Mouse (Mus musculus): Measurements from ENCODE around the gene Pop5.
A peak's percentile ranks its signal among the peaks of the same experiment; 100 is the strongest.

Pop5 gene

DNA sequence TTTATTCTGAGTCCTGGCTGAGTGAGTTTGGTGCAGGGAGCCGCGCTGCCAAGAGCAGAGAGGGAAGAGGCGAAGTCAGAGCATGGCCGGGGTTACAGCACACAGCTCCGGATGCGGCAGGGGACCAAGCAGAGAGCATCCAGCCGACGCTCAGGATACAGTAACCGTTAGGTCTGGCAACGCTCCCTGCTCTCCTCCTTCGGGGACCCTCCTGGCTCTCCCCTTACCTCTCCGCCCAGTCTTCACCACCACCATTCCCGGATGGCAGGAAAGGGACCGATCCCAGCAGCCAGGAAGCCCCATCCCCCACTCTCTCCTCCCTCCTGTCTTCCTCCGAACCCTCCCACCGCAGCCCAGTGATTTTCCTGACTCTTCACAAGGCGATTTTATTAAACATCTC lies 20.8 kb upstream of the Pop5 start:
- no peak for DNase-seq (ENCODE audit: low spot score in 2 of 2)

DNA sequence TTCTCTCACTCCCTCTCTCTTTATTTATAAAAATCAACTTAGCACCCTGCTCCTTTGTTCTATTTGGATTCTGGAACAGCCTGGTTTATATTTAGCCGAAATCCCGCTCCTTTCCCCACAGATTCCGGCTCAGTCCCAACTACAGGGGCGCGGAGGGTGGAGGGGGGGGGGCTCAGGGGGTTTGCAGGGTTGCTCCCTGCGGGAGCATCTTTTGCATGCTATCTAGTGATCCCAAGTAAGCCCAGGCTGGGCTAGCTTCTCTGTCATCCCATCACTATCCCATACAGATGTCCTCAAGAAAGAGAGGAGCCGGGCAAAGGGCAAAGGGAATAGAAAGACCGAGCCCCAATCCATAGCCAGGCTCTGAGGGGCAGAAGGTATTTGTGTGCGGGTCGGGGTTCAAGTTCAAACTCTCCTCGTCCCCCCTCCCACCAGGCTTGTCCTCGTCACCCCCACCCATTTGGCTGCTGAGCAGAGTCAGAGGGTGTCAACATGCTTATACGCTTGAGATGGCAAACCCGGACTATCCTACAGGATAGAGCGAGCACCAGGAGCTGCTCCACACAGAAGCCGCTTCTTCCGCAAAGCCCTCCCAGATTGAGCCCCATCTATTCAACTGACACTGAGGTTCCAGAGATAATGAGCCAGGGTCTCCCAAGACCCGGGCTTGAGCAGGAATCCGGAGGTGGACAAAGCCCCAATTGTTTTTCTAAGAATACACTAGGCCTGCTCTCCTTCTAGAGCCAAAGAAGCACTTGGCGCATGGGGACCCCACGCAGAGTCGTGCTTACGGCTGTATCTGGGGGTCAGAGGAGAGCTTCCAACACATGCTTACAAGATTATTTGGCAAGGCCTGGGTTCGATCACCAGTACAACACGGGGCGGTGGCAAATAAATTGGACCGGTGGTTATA lies 20.1 kb upstream of the Pop5 start:
- DNase-seq (ENCODE audit: low spot score in 2 of 2): no peak

DNA sequence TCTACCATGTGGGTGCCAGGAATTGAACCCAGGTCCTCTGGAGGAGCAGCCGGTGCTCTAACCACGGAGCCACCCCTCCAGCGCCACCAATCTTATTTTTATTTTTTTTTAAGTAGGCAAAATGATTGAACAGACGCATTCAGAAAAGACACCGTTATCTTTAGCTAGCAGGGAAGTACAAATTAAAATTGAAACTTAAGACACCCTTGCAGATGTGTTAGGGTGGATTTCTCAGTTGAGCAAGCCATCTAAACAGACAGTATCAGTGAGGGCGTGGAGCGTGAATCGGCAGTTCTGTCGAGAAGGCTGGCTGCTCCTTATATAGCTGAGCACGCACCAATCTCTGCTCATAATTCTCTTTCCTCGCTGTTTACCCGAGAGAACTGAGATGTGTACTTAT lies 17.6 kb upstream of the Pop5 start:
- DNase-seq (ENCODE audit: low spot score in 2 of 2): no peak

DNA sequence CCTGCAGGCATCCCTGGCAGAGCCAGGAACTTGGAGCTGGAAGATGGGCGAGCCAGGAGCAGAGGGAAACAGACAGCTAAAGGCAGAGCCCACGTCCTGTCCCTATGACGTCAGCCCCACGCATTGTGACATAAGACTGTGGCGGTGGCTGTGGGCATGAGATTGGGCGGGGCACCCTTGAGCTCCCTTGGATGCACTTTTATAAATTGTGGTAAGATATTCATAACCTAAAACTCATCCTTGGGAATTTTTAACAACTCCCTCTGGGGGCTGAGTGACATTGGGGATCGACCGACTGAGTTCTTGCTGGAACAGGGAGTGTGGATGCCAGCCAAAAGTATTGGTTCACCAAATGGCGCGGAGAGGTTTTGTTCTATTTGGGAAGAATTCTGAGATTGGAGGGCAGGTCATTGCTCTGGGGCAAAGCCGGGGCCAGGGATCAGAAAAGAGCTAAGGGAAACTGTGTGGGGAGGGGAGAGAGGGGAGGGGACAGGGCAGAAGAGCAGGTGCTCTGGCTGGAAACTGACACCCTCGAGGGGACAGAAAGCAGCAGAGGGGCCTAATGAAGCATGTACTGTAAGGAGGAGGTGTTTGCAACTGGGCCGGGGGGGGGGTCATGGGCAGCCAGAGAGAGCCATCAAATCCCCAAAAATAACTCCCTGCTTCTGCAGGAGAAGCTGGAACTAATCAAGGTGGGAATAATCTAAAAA lies 14.6 kb upstream of the Pop5 start:
- no peak for DNase-seq (ENCODE audit: low spot score in 2 of 2)

DNA sequence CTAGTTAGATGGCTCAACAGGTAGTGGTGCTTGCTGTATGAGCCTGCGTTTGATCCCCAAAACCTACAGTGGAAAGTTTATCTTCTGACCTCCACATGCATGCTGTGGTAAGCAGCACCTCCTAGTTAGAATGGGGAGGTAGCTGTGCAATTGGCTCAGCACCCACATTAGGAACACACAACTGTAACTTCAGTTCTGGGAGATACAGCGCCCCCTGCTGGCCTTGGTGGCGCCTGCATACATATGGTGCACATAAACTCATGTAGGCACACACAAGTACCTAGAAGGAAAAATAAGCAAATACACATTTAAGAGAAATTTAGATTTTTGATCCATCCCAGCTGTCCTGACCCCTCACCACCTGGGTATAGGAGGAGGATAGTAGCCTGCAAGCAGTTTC lies 13.2 kb upstream of the Pop5 start:
- DNase-seq (ENCODE audit: low spot score in 2 of 2): no peak

DNA sequence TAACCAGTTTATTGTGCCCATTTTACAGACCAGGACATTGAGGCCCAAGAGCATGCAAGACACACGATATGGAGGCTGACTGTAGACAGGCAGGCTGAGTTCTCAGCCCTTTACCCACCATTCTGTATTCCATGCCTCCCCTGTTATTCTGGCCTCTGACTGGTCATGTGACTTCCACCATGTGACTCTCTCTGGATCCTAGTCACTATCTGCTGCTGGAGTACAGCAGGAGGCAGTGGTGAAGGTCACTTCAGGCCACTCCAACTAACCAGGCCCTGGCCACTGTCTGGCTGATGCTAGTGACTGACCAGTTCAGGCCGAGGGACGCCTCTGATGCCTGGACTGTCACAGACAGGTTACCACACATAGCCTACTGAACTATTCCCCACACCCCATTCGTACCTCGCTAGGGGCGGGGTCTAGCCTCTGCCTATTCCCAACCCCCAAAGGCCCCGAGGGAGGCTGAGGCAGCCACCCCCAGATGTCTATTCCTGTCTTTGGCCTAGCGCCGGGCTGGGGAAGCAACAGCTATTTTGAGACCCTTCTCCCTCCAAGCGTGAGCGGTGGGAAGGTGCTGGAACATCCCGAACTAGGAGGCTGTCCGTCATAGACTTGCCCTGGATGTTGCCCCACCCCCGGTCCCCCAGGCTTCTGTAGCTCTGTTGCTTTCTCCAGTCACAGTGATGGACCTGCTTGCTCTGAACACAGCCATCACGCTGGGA lies 4.6 kb upstream of the Pop5 start:
- no peak for DNase-seq (ENCODE audit: low spot score in 2 of 2)

DNA sequence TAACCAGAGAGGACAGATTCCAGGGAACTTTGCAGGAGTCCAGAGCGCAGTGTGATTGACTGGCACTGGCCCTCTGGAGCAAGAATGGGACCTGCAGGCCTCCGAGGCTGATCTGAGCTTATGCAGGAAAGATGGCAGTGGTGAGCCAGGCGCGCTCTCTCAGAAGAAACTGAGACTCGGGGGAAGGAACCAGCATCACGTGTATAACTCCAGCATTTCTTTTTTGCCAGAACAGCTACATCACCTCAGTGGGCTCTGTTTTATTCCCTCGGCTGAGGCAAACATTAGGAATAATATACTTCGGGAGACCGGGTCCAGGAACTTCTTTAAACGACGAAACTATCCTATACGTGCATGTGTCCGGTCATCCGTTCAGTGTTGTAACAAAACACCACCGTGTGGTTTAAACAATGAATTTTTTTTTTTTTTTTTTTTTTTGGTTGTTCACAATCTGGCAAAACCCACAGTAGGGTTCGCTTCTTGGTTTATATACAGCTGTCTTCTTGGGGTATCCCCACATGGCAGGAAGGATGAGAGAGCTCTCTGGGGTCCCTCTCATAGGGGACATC lies 4.0 kb upstream of the Pop5 start:
- DNase-seq (ENCODE audit: low spot score in 2 of 2): no peak

DNA sequence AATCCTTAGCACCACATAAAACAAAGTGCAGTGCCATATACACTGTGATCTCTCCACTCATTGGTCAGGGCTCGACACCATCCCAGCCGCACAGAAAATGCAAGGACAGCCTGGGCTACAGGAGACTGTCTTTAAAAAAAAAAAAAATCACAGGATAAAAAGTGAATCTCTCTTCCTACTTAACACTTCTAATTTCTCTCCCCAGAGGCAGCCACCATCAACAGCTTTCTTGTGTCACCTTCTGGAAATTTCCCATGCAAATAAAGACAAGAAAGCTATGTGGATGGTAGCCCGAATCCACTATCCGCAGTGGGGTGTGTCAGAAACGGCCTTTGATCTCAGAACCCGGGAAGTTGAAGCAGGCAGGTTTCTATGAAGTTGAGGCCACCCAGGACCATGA lies 3.1 kb upstream of the Pop5 start:
- DNase-seq (ENCODE audit: low spot score in 2 of 2): no peak

DNA sequence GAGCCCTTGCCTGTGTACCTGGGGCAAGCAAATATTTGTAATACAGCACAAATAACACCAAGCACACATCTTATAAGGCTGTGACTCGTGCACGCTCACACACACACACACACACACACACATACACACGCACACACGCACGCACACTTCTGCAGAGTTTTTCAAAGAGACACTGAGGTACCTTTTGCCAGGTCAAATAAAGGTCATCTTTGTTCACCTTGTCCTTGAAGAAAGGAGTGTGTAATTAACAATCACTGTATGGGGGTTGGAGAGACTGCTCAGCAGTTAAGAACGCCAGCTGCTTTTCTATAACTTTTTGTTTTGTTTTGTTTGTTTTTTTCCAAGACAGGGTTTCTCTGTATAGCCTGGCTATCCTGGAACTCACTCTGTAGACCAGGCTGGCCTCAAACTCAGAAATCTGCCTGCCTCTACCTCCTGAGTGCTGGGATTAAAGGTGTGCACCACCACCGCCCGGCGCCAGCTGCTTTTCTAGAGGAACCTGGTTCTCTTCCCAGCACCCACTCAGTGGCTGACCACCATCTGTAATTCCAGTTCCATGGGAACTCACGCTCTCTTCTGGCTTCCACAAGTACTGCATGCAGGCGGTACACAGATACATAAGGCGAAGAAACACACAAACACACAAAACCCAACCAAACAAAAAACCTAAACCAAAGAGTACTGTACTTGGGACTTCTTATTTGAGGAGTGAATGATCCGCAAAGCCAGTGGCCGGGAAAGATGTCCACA lies 2.4 kb upstream of the Pop5 start:
- DNase-seq (ENCODE audit: low spot score in 2 of 2): no peak

DNA sequence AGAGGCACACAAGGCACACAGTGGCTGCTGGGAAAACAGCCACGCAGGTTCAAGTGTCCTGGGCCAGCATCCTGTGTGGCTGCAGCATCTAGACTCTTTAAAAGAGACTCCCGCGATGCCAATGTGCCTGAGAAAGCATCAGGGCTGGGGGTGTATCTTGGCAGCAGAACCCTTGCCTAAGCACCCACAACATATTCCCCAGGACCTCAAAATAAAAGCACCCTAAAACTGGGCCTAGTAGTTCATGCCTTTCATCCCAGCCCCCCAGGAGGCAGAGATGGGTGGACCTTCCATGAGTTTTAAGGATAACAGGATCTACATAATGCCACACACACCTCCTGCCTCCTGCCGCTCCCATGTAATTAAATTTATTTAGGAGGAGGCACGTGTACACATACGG lies 1.1 kb upstream of the Pop5 start:
- DNase-seq (ENCODE audit: low spot score in 2 of 2): no peak

DNA sequence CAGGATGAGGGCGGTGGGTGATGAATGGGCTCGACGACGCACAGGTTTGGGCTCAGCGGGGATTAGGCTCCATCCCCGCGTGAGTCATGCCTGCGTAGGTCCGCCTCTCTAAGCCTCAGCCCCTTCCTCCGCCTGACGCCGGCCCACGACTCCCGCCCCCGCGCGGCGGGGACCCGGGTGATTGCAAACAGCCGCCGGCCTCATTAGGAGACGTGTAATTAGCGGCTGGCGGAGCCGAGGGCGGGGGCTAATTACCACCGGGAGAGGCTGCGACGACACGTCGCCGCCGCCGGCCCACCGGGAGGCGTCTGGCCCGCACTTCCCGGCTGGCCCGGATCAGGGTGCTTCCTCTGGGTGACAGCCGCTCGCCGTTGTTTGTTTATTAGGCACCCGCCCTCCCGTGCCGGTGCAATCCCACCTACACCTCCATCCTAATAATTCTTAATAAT lies 289 bp upstream of the Pop5 start:
- DNase-seq (ENCODE audit: low spot score in 2 of 2): peak in 1 of 2 experiments; percentile 48

DNA sequence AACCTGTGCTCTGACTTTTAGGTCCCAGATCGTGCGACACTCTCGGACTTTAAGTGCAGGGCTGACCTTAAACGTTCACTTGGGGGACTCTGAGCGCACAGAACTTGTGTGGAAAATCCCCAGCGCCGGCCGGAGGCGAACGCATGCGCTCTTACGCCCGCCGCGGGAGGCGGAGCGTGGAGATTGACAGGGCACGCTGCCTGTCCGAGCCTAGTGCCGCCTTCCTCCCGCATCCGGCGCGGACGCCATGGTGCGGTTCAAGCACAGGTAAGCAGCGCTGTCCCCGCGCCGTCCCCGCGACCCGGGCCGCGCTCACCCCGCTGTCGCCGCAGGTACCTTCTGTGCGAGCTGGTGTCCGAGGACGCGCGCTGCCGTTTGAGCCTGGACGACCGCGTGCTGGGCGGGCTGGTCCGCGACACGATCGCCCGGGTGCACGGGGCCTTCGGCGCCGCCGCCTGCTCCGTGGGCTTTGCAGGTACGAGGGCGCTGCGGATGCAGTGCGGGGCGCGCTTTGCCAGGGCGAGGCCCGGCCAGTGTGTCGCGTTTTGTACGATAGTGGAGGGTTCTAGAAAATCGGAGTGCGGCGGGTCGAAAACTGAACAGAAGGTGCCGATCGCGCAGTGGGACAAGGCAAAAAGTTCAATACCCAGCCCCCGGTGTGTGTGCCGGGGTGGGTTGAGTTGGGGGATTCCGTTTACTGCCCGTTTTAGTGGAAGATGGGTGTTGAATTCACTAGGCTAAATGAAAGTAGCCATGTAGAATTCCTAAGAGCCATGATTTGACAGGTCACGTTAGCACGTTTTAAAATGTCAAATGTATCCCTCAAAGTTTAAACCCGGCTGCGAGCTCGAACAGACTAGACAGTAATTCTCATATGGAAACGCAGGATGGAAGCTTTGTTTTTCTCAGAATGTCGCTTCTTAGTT lies 2.4 kb downstream of the Pop5 start:
- peak; percentile 88 to 91 for DNase-seq (ENCODE audit: low spot score in 2 of 2)

DNA sequence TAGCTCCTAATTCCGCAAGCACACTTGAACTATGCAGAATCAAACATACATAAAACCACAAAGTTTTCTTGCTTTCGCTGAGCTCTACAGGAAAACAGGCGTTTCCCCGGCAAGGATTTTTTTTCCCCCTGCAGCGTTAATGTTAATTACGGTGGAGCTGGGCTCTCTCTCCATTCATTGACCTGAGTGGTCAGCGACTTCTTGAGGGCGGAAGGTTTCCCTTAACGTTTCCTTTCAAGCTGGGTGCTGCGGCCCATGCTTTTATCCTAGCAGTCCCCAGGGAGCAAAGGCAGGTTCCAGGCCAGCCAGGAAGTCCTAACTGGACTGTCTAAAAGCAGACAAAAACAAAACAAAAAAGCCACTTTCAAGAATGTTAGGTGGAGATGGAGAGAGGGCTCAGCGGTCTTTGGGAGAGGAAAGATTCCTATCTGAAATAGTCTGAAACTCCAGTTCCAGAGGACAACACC lies 3.1 kb downstream of the Pop5 start:
- no peak for DNase-seq (ENCODE audit: low spot score in 2 of 2)

DNA sequence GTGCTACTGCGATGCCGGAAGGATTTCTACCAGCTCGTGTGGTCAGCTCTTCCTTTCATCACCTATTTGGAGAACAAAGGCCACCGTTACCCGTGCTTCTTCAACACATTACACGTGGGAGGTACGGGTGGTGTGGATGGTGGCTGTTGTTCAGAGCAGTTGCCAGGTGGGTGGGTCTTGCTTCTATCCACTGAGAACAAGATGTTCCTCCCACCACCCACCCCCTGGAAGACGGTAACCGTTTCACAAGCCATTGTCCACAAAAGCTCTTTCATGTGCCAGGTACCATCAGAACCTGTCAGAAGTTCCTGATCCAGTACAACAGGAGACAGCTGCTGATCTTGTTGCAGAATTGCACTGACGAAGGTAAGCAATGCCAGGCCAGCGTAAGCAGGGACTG lies 4.6 kb downstream of the Pop5 start:
- no peak for DNase-seq (ENCODE audit: low spot score in 2 of 2)

DNA sequence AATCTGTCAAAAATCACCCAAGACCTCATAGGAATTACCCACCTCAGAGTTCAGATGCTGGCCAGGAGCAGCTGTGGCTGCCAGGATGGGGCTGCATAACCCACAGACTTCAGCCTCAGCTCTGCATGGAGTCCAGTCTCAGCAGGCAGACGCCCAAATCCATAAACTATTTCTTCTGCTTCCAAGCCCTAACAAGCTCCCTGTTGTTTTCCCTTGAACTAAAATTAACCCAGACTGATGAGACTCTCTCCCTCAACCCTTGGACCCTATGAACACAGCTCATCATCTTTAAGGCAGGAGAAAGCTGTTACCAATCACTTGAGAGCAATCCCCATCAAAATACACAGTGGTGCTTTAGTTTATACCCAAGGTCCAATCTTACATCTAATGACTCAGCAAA lies 19.8 kb downstream of the Pop5 start:
- DNase-seq (ENCODE audit: low spot score in 2 of 2): no peak

DNA sequence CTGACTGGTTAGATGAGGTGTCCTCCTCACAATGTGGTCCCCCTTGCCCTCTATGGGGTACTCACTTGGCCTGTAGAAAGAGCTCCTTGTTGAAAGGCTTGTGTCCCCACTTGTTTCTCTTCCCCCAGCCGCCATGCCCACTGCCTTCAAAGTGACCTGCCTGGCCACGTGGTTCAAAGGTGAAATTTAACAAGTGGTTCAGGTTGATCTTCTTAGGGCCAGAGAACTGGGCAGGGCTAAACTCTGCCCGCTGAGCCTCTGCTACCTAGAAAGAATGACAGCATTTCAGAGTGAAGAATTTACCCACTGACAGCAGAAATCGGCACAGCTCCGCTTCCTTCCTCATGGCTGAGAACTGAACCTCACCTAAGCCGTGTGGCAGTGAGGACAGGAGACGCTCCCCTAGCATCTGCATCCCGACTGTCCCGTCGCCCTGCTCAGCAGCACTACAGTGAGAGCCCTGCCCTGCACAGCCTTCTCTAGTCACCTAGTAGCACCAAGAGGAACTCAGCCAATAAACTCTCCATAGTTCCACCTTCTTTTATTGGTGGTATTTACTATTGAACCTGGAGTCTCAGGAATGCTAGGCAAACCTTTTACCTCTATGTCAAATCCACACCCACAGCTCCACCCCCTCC lies 21.4 kb downstream of the Pop5 start:
- DNase-seq (ENCODE audit: low spot score in 2 of 2): no peak

DNA sequence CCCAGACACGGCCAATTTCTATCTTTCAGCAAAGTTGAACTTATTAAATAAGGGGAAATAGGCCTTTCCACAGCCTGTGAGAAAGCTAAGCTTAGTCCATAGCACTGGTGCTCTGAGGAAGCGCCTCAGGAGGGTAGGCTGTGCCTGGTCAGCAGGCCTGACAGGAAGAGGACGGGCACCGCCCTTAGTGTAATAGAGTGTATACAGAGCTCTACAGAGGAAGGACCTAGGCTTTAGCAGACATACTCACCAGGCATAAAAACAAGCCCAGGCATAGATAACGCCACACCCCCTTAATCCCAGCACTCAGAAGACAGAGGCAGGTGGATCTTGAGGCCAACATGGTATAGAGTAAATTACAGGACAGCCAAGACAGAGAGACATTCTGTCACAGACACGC lies 24.7 kb downstream of the Pop5 start:
- no peak for DNase-seq (ENCODE audit: low spot score in 2 of 2)

DNA sequence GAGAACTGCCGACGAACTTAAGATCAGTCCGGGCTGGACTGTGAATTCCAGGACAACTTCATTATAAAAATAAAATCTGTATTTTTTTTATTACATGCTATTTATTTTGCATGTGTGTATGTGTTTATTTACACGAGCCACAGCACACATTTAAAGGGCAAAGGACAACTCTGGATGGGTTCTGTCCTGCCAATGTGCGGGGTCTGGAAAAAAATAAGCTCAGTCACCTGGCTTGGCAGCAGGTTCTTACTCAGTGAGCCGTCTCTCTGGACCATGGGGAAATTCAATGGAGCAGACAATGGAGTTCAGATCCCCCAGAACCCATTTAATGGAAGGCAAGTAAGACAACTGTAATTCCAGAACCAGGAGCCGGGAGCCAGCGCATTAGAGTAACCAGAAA lies 25.5 kb downstream of the Pop5 start:
- no peak for DNase-seq (ENCODE audit: low spot score in 2 of 2)

DNA sequence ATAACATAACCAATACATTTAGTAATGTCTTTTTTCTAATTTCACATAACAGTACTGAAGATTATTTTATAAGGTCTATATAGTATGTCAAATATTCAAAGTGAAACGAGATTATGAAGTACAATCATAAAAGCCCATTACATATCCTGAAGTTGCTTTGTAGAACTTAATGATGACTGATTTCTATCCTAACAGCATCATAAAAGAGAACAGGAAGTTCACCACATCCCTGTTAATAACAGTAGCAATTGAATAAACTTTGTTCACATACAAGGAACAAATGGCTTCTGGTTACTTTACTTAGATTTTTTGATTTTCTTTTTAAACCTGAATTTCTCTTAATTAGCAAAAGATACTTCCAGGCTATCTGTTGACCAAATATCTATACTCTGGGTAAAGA lies 26.2 kb downstream of the Pop5 start:
- DNase-seq (ENCODE audit: low spot score in 2 of 2): no peak

Data from urinary bladder, postnatal 4 days (tissue).